Mouse (Mus musculus): Measurements from ENCODE around the gene Copg2.

Copg2 gene

GRCm38 (mm10) chr6:30732571-30733130 is 163.9 kb downstream of the Copg2 start:
- DNase-seq, result no peak

DNA sequence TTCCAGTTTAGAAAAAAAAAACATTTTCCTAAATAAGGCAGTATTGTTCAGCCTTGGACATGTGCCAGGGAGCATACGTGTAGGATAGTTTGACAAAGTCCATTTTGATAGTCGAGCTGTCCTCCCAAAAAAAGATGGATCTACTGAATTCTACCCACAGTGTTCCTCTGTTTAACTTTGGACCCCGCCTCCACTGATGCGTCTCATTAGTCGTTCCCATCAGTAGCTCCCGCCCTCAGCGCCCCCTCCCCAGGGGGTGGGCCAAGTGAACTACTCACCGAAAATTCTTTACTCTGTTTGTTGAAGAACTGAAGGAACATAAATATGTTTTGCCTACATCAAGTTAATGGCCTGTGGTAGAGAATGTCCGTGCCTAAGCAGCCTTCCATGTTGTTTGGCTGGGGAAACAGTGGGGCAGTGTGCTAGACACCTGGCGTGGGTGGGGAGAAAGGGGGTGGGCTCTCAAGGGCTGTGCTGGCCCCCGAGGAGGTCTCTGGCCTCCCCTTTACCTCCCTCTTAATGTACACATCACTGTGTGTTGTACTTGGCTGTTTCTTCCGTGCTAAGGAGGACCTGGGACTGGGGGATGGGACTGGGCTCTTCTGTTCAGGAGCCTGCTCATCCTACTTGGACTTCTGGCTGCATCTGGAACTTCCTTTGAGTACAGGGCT is 166.2 kb downstream of the Copg2 start:
- no peak for DNase-seq

DNA sequence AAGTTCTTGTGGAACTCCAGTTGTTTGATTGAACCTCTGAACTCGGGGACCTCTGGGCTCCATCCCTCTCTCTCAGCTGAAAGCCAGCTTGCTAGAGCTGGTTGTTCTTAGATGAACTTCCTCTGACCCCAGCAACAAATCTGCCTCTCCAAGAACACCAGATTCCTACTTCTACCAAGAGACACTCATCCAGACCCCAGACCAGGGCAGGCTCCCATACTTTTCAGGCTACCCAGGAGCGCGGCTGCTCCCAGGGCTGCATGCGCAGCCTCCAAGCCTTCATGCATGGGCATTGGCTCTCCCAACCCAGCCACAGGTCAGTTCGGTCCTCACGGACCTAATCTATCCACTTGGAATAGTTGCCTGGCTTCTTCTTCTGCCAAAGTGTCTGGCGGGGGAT is 173.3 kb downstream of the Copg2 start, which contains the start of gene Mest:
Gene Mest (plus strand): TSS at position 217 of the 400 bp plus-strand sequence.
- DNase-seq, result no peak

- no peak for DNase-seq
These were observed 174.0 kb downstream of the Copg2 start for GRCm38 (mm10) chr6:30722385-30723164.

GRCm38 (mm10) chr6:30716796-30717195 is 179.8 kb downstream of the Copg2 start:
- DNase-seq, result no peak

DNA sequence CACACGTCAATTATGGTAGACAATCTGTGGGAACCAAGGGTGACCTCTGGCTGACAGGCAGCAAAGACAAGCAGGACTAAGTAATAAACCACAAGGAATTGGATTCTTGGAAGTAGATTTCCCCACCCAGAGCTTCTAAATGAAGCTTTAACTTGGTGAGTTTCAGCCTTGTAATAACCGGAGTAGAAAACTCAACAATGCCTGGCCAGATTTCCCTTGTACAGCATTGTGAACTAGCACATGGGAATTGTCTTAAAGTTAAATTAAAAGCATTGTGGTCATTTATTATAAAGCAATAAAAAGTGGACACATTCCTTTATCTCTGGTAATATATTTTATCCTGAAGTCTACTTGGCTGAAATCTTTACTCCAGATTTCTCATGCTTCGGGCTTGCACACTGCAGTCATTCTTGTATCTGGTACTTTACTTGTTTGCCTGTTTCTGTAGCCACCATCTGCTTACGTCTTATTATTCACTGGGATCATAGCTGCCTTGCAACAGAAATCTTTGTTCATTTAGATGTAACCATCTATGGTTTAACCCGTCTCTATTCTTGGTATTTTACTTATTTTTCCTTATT is 181.6 kb downstream of the Copg2 start:
- DNase-seq, result no peak

DNA sequence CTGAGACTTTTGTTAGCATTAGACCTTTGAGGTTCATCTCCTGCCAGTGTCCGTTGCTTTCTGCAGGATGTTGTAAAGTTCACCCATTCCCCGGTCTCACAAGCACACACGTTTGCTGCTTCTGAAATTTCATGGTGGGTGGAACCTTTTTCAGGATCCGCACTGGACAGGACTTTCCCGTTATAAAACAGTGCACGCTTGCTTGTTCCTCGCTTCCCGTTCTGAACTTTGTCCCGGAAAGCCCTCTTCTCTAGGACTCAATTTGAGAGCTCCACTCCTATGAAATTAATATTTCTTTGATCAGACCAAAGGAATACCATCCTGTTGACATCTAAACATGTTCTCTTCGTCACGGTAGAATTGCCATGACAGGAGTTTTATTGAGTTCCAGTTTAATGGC is 182.7 kb downstream of the Copg2 start:
- DNase-seq, result no peak

GRCm38 (mm10) chr6:30713455-30713854 is 183.1 kb downstream of the Copg2 start:
- no peak for DNase-seq

GRCm38 (mm10) chr6:30712484-30712883 is 184.1 kb downstream of the Copg2 start:
- no peak for DNase-seq

GRCm38 (mm10) chr6:30711365-30711763 is 185.2 kb downstream of the Copg2 start:
- no peak for DNase-seq

- DNase-seq, result no peak
These were observed 185.9 kb downstream of the Copg2 start for GRCm38 (mm10) chr6:30710371-30711364.

- DNase-seq, result no peak
These were observed 187.5 kb downstream of the Copg2 start for GRCm38 (mm10) chr6:30709115-30709514.

- DNase-seq, result no peak
These were observed 192.5 kb downstream of the Copg2 start for GRCm38 (mm10) chr6:30703977-30704602.

- no peak for DNase-seq
These were observed 193.1 kb downstream of the Copg2 start for GRCm38 (mm10) chr6:30703476-30703875.

GRCm38 (mm10) chr6:30702881-30703280 is 193.7 kb downstream of the Copg2 start:
- no peak for DNase-seq

DNA sequence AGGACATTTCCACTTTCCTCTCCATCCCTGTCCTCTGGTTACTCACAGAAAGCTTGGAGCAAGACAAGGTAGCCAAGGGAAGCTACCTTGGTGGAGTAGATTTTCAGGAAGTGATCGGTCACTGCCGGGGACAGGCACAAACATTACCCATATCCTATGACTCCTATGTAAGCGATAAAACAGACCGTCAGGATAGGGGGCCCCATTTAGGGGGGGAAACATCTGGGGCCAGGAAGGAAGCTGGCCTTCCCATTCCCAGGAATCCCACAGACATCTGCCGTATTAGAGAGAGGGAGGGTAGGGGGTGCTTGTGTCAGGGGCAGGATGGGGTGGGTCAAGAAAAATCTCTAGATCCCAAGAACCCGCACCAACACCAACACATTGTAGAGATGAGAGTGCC is 196.4 kb downstream of the Copg2 start:
- DNase-seq, result no peak

- DNase-seq, result no peak
These were observed 198.6 kb downstream of the Copg2 start for GRCm38 (mm10) chr6:30698036-30698435.

Data from thymus, adult 18-20 months (tissue).